29 mouse cellular contexts compared by ENCODE assay signal in the genomic region with DNA sequence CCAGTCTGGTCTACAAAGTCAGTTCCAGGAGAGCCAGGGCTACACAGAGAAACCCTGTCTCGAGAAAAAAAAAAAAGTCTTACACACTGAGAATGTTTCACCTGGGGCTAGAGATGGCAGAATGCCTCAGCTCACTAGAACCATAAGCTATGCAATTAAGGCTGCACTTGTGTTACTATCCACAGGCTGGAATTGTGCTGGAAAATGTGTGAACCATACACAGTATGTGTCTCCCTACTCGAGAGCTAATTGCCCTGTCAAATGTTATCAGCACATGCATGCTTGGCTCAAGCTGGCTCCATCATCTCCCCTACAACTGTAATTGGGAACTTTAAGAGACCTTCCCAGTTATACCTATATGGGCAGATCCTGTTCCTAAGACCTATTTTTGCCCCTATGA. TPM values are rescaled to one million over a fixed set of nuclear protein-coding genes. Genes with fewer than 3 reads are reported as not detected.
"Had no signal": no experiment of that assay in that cellular context is flagged by ENCODE, and none has a peak within 500 bp of the region (broad histone marks: within the 10 kb centered on the region; RNA-seq: fewer than 3 reads in every experiment).

No protein-coding gene starts in this region.

- H3K27ac ChIP-seq: kidney, embryonic 15.5 days; left cerebral cortex, adult 2 months; liver, embryonic 13.5 days; midbrain, embryonic 12.5 days; midbrain, embryonic 15.5 days; neural tube, embryonic 13.5 days; stomach, embryonic 15.5 days had no signal

- H3K36me3 ChIP-seq: kidney, embryonic 15.5 days; liver, embryonic 13.5 days; midbrain, embryonic 12.5 days; midbrain, embryonic 15.5 days; neural tube, embryonic 13.5 days; stomach, embryonic 15.5 days had no signal

- H3K4me2 ChIP-seq: kidney, embryonic 15.5 days; liver, embryonic 13.5 days; midbrain, embryonic 12.5 days; midbrain, embryonic 15.5 days; stomach, embryonic 15.5 days had no signal

- H3K9me3 ChIP-seq: kidney, embryonic 15.5 days; liver, embryonic 13.5 days; midbrain, embryonic 12.5 days; midbrain, embryonic 15.5 days; neural tube, embryonic 13.5 days; stomach, embryonic 15.5 days had no signal

- H3K4me3 ChIP-seq: kidney, embryonic 15.5 days; left cerebral cortex, adult 2 months; liver, embryonic 13.5 days; midbrain, embryonic 12.5 days; midbrain, embryonic 15.5 days; myocyte; neural tube, embryonic 13.5 days; stomach, embryonic 15.5 days had no signal

- ATAC-seq: midbrain, embryonic 15.5 days had no signal

- H3K9ac ChIP-seq: kidney, embryonic 15.5 days; liver, embryonic 13.5 days; midbrain, embryonic 12.5 days; midbrain, embryonic 15.5 days; neural tube, embryonic 13.5 days; stomach, embryonic 15.5 days had no signal

- DNase-seq: kidney, adult 8-10 months; kidney, postnatal 10 days; kidney, postnatal 36 days; layer of hippocampus, postnatal 36 days; liver, embryonic 13.5 days; lung, adult 2 months; lung, postnatal 14 days; lung, postnatal 4 days; right cerebral cortex, postnatal 25 days; spleen, adult 18-20 months; thymus, adult 2 months; thymus, postnatal 14 days; thymus, postnatal 4 days had no signal

RNA-seq across cellular contexts. Expression of gene Actl10, which starts 0.6 kb away (rescaled TPM):
- total RNA-seq: layer of hippocampus, postnatal 10 days; layer of hippocampus, postnatal 36 days; left cerebral cortex, adult 2 months; left cerebral cortex, postnatal 10 days; left cerebral cortex, postnatal 36 days; megakaryocyte progenitor cell, adult 5-6 weeks; megakaryocyte-erythroid progenitor cell, adult 5-6 weeks; monocyte, adult 5-6 weeks; neutrophil, adult 5-6 weeks had no signal
- polyA plus RNA-seq: liver, adult 2 months; liver, embryonic 13.5 days; liver, embryonic 16.5 days had no signal

RNA-seq across cellular contexts. Expression of gene 1700003F12Rik, which starts 4.1 kb away (rescaled TPM):
- total RNA-seq: liver, adult 2 months; megakaryocyte progenitor cell, adult 5-6 weeks; megakaryocyte-erythroid progenitor cell, adult 5-6 weeks; monocyte, adult 5-6 weeks had no signal
- polyA plus RNA-seq: lung, adult 2 months had no signal

RNA-seq across cellular contexts. Expression of gene Necab3, which starts 7.8 kb away (rescaled TPM):
- total RNA-seq: monocyte, adult 5-6 weeks; neutrophil, adult 5-6 weeks had no signal
